Mouse (Mus musculus) brain, embryonic 14.5 days (tissue): ENCODE measurements at regions not wholly inside any gene's neighbourhood (a gene's known extent, or its start where the extent isn't known, plus 50 kb on each side); places are given as distances from the start of the nearest gene placed in this dataset.

Experiments
- CTCF ChIP-seq: fragments of 200-500 bp; IDR thresholded peaks from 2 replicates; pipeline ENCODE4 v1.5.1; 2012; ENCODE audit warnings: inconsistent platforms, mild to moderate bottlenecking, moderate library complexity, borderline replicate concordance; ENCODE audit not compliant: insufficient read depth, insufficient read length; ENCODE audit errors: extremely low read depth
- POLR2A ChIP-seq: fragments of 200-500 bp; IDR thresholded peaks from 2 replicates; pipeline ENCODE4 v1.6.1; 2012; ENCODE audit warnings: mild to moderate bottlenecking, inconsistent platforms, borderline replicate concordance; ENCODE audit not compliant: poor library complexity, insufficient read depth, insufficient read length, severe bottlenecking; ENCODE audit errors: extremely low read depth

- TF ChIP-seq CTCF = no peak
- TF ChIP-seq POLR2A = no peak
These were observed 95.2 kb downstream of the Tfap2a start for GRCm38 (mm10) chr13:40642931-40643330.
